Mouse (Mus musculus): ENCODE measurements around the gene Dmac2.
A peak's percentile ranks its signal among the peaks of the same experiment; 100 is the strongest.

Dmac2 gene

DNA sequence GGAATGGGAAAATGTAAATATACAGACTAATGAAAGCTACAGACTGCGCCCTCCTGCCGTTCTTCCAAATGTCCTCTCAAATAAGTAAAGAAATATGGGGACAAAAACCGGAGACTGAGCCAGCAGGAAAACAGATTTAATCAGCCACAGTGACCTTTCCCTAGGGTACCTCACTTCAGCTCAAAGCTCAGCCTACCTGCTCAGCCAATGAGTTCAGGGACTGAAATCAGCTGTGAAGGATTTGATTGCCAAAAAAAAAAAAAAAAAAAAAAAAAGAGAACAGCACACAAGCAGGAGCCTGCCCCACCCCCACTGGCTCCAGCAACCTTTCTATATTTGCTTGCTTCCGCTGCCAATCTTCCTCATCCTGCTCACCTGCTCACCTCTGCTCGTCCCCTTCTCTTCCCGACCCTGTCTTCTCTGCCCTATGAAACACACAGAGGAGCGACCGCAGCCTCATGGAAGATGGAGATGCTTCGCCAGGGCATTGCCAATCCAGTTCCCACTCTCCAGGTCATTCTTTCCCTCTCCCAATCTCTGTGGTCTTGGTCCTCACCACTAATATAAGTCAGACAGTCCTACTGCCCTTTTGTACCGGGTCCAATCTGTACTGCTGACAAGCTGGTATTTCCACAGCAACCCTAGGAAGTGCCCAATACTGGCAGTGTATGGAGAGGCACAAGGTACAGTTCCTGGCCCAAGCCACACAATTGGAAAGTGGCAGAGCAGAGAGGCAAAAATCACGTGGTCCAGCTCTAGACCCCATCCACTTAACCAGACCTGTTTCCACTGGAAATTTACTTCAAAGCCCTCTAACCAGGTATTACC is 36.6 kb downstream of the Dmac2 start:
- DNase-seq = peak; percentile 77

DNA sequence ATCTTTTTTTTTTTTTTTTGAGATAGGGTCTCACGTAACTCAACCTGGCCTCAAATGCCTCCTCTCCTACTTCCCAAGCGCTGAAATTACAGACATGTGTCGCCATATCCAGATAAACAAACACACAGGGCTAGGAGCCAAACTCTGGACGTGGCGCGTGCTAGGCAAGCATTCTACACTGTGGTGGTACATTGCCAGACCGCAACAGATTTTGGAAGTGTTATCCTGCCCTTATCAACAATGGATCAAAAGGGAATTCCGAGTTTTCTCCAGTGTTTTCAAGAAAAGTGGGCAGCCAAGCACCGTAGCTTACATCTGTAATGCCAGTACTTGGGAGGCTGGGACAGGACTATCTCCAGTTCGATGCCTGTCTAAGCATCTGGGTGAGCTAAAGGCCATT is 38.6 kb downstream of the Dmac2 start:
- DNase-seq = peak; percentile 67

DNA sequence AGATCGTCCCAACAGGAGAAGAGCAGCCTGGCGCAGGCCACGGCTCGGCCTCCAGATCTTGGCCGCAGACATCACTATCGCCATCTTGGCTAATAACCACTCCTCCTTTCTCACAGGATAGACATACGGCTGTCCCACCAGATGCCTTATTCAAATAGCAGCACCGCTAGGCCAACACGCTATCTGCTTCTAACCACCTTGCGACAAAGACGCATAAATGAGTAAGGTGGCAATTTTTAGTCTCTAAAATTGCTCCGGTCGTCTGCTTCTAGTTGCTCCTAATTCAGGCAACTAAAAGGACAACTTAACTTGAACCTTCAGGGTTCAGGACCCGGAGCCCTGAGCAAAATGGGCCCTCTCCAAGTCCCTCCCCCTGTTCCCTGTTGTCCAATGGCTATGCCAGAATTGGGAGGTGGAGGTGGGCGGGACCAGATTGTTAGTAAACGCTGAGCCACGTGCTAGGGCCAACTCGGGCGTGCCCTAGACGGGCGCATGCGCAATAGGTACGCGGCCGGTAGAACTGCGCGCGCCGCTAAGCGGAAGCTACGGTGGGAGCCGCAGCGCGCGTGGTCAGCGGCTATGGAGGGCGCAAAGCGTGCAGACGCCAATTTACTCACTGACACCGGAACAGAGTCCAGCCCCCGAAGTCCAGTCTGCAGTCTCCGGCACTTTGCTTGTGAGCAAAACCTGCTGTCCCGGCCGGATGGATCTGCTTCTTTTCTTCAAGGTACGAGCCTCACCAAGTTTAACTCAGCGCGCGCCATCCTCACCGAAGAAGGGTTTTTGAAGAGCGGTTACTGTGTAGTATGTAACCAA is 39.7 kb downstream of the Dmac2 start, which contains the start of the genes Bckdha and Exosc5:
Gene Bckdha (minus strand): TSS at position 325 of the 816 bp plus-strand sequence.
Gene Exosc5 (plus strand): TSS at position 508 of the 816 bp plus-strand sequence.
- peak; percentile 100 for DNase-seq

GRCm38 (mm10) chr7:25666381-25666780 is 47.2 kb downstream of the Dmac2 start:
- no peak for DNase-seq

- DNase-seq = no peak
Measured at GRCm38 (mm10) chr7:25669158-25669557, 49.9 kb downstream of the Dmac2 start.

- DNase-seq = no peak
Measured at GRCm38 (mm10) chr7:25669631-25670030, 50.4 kb downstream of the Dmac2 start.

GRCm38 (mm10) chr7:25670096-25670495 is 50.9 kb downstream of the Dmac2 start:
- DNase-seq = no peak

GRCm38 (mm10) chr7:25671686-25672085 is 52.5 kb downstream of the Dmac2 start:
- DNase-seq = no peak

DNA sequence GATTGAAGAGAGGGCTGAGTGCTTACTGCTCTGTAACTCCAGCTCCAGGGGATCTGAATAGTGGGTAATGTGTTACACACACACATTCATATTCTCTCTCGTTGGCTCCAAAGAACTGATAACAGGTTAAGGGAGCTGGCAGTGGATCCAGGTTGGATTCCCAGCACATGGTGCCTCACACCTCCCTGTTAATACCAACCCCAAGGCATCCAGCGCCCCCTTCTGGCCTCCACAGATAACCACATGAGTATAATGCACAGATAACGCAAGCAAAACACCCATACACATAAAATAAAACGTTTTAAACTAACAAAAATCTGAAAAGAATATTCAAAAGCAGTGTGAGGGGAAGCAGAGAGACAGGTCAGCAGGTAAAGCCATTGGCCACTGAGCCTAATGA is 53.2 kb downstream of the Dmac2 start:
- no peak for DNase-seq

DNA sequence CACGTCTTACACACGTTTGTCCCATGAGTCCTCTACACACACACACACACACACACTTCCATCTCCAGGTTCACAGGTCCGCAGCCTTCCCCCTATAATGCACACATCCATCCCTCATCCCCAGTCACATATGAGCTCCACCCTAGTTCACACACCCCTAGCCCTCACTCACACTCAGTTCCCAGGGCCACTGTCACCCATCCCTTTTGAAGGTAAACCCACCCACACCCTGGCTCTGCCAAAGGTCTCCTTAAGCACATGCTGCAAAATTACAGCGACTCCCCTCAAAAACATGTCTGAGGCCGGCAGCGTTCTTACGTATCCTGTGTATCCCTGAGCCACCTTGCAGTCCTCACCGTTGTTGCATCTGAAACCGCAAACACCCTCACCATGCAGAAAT is 55.1 kb downstream of the Dmac2 start:
- DNase-seq = no peak

DNA sequence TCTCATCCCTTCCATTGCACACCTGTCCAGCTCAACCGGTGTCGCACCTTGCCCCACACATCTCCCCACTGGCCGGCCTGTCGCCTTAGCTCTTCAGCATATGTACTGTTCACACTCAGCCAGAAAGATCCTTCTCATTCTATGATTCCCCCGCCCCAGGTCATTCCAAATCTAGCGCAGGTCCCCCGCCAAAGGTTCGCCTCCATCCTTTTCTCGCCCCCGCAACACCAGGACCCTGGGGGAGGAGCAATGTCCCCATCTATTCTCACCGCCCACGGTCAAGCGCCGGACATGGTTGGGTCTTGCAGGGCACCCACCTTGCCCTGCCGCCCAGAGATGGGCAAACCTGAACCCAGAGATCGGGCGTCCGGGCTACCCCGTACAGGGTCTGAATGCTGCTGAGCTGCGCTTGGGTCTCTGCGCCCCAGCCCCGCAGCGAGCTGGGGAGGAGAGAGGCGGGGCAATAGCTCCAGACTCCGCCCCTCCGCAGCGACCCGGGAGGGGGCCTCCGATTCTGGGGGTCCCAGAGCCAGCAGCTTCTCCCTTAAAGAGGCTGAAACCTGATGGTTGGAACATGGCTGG is 55.6 kb downstream of the Dmac2 start, which contains the start of gene Tmem91:
Gene Tmem91 (minus strand): TSS at position 448 of the 582 bp plus-strand sequence.
- DNase-seq = no peak

Measured in cerebellum, adult 9-10 months (tissue).